Mouse (Mus musculus): ENCODE measurements at regions not wholly inside any gene's neighbourhood (a gene's known extent, or its start where the extent isn't known, plus 50 kb on each side); places are given as distances from the start of the nearest gene placed in this dataset.

DNA sequence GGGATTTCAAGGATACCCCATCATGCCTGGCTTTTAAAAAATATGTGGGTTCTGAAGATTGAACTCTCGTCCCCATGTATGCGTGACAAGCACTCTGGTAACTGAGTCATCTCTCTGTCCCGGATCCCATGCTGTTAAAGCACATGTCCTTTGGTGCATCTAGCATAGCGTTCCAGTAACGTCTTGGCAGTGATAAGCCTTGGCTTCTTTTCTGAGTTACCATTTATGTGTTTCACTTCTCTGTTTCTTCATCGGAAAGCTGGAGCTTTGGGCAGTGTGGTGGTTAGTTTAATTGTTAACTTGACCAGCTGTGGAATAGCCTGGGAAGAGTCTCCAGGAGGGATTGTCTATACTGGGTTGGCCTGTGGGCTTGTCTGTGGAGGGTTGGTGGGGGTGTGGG lies 115.7 kb upstream of the Cxcr4 start:
- TF ChIP-seq EP300 (IDR thresholded peaks at IDR 0.05; ENCODE audit: low read length) (no peak), E2F4 (IDR thresholded peaks at IDR 0.05; ENCODE audit: insufficient replicate concordance, low read depth, low read length) (no peak), POLR2A (IDR thresholded peaks at IDR 0.05; ENCODE audit: low read depth, low read length) (no peak), CHD2 (IDR thresholded peaks at IDR 0.05; ENCODE audit: low read length) (no peak), MAX (IDR thresholded peaks at IDR 0.05; ENCODE audit: low read length) (no peak), ELF1 (IDR thresholded peaks at IDR 0.05; ENCODE audit: low read depth, low read length) (no peak), CTCF (conservative IDR thresholded peaks at IDR 0.05 in 1 of 2, IDR thresholded peaks at IDR 0.05 in 1 of 2; ENCODE audit: low read depth in 2 of 2, low read length in 2 of 2) (no peak), POLR2AphosphoS2 (IDR thresholded peaks at IDR 0.05; ENCODE audit: low read depth, low read length) (no peak)

All from CH12.LX (cell line).